Mouse (Mus musculus): ENCODE results near the gene Nup50.
"Not testable (repeated sequence)": the region's sequence is repeated elsewhere in the genome, so short reads cannot be mapped to it uniquely, and the experiment has no call there.

The Nup50 gene

DNA sequence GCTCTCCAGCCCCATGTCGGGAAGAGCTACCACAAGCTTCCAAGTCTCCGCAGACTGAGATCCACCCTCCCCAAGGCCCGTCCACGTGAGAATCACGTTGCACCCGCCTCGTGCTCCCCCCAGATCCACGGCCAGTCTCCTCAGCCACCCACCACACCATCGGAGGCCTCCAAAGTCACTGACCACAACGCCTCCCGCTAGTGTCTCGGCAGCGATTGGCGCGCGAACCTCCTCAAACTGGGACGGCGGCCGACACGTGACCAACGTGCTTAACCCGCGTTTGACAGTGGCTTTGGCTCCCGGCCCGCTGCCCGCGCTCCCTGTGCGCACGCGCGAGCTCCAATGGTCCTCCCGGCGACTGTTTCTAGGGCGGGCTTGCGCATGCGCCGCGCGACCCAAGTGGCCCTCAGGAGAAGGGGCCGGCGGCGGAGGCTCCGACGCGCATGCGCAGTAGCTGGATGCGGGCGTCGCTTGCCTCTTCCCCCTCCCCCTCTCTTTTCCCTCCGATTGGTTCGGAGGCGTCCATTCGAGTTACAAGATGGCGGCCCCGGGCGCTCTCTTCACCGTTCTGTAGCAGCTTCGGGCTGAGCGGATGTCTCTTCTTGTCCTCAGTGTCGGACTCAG is at the start of gene Nup50:
TSS of gene Nup50 (plus strand) at position 528 of the 624 bp plus-strand sequence.
- DNase-seq (ENCODE audit: low read depth, low spot score), result peak; percentile 99

DNA sequence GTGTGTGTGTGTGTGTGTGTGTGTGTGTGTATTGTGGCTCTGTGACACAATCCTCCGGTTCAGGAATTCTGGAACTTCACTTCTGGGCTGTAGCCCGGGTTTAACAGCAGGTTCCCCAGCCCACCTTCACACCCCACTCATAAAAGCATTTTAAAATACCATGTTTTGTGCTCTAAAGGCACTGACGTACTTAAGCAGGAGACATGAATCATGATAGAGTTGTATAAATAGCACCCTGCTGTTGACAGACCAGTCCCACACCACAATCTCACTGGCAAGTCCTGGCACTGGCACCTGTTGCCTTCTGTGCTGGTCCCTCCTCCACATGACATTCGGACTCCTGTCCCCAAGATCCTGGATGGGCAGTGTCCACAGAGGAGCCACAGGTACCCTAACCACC is 49.3 kb upstream of the Nup50 start:
- no peak for DNase-seq (ENCODE audit: low read depth, low spot score)

DNA sequence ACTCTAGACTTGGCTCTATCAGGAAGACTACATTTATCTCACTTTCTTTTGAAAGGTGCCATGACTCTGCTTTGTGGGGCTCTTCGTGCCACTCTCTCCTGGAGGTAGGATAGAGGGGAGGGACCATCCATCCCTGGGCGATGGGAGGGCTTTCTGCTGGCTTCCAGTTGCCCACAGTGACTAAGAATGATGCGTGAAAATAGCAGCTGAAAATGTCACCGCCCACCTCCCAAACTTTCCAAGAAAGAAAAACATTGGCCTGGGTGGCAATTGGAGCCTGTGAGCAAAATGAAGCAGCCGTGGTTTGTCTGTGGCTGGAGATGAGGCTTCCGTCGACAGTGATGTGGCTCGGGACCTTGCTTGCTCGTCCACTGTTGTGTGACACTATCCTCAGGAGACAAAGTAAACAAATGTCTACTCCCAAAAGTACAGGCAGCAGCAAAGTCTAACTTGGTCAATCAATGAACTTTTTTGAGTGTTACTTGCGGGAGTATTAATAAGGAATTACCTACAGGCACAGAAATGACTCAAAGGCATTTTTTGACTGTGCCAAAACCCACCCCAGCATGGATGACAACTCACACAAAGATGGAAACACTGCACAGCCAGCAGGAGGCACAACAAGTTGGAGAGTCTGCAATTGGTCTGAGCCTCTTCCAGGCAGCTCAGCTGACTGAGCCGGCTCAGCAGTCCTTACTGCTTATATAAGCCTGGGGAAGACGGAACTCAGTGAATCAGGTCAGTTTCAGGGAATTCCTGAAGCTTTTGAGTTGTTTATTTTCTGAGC is 46.0 kb upstream of the Nup50 start:
- DNase-seq (ENCODE audit: low read depth, low spot score), result no peak

DNA sequence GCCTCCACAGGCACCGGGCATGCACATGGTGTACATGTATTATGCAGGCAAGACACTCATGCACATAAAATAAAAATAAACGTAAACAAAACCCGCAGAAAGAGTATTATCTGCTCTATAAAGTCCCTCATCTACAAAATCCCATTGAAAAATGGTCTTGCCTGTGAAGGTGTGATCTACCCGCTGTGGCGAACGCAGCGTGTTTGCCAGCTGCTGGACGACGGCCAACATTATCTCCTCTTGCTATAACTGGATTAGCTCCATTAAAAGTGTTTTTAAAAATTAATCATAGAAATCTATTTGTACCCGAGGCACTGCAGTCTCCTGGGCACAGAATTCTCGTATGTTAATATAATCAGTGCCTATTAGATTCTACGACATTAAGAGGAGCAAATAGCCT is 35.1 kb upstream of the Nup50 start:
- DNase-seq (ENCODE audit: low read depth, low spot score), result no peak

DNA sequence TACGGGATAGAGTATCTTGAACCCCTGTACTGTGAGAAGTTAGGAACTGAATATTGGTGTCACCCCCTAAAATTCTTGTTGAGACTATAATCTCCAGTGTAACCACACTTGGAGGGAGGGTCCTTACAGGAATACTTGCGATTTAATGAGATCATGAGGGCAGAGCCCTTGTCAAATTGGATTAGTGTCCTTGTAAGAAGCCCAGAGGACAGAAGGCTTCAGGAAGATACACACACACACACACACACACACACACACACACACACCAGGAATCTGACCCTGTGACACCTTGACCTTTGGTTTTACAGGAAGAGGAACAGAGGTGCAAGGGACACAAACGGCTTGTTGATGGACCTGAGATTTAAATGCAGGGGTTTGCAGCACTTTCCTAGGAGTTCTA is 32.0 kb upstream of the Nup50 start:
- no peak for DNase-seq (ENCODE audit: low read depth, low spot score)

DNA sequence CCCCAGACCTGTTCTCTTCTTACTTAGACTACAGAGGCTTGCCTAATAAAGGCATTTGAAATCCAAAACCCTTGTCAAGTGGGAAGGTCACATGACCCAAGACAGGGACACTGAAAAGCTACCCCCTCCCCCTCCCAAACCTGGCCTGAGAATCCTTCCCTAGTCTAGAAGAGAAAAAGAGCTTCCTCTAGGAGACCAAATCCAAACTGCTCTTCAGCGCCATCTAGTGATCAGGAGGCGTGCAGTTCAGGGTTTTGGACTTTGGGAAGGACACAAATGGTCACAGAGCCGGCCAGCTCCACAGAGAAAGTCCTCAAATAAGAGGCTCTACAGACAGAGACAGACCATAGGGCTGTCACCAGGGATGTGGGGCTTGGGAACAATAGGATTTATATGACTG is 31.6 kb upstream of the Nup50 start:
- DNase-seq (ENCODE audit: low read depth, low spot score), result peak; percentile 89

DNA sequence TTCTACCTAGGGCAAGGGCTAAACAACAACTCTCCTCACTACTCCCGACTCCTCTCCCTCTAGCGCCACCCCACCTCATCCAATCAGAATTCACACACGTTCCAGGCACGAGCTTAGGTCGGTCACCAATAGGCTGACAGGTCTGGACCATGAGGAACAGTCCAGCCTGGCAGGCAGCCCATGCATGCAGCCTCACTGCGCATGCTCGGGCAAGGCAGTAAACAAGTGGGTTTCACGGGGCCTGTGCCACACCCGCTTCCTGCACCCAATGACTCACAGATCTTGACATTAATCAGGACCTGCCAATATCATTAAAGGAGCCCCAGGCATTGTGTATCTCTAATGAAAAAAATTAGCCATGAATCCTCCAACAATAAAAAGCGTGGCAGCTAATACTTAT is 27.0 kb upstream of the Nup50 start:
- not testable (repeated sequence) for DNase-seq (ENCODE audit: low read depth, low spot score)

DNA sequence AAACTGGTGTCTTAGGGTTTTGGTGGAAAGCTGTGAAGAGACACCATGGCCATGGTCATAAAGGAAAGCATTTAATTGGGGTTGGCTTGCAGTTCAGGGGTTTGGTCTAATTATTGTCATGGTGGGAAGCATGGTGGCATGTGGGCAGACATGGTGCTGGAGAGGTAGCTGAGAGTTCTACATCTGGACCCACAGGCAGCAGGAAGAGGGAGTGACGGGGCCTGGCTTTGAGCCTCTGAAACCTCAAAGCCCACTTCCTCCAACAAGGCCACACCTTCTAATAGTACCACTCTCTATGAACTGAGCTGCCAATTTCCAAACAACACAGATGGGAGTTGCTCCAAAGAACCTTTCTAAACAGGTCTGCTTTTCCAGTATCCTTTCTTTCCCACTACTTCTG is 26.5 kb upstream of the Nup50 start:
- no peak for DNase-seq (ENCODE audit: low read depth, low spot score)

DNA sequence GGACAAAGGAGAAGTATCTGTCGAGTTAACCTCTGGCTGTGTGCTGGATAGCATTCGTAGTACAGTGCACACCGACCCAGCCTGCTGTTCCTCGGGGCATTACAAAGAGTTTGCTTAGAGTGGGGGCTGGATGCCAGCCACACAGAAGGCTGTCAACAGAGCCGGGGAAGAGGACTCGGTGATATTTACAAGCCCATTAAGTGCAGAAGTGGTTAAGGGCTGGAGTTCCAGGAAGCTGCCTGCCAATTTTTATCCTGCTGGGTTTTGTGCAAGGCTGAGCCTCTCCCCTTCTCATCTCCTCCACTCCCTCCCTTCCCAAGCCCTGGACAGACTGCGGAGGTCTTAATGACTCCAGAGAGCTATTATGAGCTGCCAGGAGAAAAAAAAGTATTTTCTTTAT is 25.1 kb upstream of the Nup50 start:
- DNase-seq (ENCODE audit: low read depth, low spot score), result no peak

DNA sequence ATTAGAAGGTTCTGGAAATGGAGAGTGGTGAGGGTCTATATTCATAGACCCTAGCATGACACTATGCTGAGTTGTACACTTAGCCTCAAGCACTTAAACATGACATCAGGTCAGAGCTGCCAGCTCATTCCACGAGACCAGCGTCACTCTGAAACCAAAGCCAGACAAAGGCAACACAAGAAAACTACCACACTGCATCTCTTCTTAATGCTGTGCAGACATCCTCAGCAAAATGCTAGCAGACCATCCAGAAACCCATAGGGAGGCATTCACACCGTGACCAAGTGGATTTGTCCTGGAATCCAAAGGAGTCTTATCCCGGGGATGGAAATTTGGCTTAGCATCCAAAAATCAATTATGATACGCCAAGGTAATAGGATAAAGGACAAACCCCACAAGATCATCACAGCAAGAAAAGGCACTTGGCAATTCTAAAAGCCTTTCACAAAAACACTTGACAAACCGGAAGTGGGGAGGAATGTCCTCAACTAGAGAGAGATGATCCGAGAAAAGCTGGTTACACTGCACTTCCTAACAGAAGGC is 19.3 kb upstream of the Nup50 start:
- no peak for DNase-seq (ENCODE audit: low read depth, low spot score)

DNA sequence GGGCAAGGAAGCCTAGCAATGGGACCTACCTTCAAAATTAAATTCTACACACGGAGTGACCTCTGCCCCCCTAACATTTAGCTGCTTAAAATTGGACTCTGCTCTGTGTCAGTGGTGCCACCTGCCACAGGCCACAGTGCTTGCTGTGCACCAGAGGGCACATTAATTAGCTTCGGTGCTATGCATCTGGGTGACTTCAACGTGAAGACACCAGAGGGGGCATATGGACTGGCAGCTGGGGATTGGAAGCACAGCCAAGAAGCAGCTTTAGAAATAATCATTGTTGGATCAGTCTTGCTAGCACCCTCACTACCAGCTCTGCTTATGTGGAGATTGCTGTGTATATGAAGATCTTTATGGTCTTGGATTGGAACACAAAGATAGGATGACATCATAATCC is 10.0 kb upstream of the Nup50 start:
- DNase-seq (ENCODE audit: low read depth, low spot score), result no peak

DNA sequence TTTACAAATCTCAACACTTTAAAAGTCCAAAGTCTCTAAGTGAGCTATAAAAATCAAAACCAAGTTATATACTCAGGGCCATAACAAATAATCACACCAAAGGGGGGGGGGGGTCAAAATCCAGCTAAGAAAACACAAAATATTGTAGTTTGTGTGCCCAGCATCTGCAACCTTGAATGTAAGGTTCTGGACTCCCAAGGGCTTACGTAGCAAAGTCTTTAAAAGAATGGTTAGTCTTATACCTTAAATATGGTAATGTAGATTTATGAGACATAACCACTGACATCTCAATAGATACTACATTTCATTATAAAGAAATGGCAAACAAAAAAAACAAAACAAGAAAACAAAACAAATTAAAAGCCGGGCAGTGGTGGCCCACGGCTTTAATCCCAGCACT is 3.3 kb upstream of the Nup50 start, which contains the start of gene Gm29666:
TSS of gene Gm29666 (minus strand) at position 101 of the 400 bp plus-strand sequence.
- no peak for DNase-seq (ENCODE audit: low read depth, low spot score)

DNA sequence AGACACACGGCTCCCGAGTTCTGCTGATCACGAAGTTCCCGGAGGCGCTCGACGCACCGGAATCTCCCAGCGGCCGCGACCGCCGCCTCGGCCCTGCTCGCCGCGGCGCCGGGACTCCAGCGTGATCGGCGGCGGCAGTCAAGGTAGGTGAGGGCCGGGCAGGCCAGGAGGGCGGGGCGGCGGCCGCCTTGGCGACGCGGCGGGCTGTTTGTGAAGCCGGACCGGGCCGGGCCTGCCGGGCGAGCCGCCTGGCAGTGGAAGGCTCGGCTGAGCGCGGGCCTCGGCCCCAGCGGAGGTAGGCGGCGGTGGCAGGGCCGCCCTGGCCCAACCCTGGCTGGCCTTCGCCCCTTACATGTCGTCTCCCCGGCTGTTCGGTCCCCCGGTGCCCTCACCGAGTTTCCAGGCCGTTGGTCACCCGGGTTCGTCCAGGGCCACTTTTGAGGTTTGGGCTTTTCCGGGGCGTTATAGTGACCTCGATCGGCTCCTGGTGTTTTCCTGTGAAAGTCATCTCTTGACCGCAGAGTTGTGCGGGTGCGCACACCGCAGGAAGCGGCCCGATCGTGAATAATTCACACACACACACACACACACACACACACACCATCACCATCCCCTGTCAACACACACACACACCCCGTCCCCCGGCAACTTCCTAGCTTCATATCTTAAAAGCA is 434 bp downstream of the Nup50 start:
- DNase-seq (ENCODE audit: low read depth, low spot score), result no peak

DNA sequence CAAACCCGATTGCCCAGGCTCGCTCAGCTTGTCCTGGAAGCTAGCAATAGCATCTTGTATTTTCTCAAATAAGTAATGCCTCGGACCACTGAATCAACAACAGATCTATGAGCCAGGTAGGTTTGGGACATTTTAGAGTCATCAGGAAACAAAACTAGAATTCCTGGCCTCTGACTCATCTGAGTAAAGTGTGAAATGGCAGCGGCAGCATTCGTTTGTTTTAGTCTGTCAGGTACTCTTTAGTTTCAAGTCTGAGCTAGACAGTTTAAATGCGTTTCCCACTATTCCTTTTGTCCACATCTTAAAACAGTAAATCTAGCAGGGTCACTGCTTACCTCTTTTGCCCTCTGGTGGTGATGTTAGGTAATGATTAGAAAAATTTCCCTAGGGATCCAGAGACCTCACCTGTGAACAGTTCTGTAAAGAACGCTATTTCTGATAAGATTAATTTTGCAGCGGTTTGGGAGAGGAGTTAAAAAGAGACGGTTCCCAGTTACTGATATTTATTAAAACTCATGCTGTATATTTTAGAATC is 1.6 kb downstream of the Nup50 start:
- DNase-seq (ENCODE audit: low read depth, low spot score), result peak; percentile 67

DNA sequence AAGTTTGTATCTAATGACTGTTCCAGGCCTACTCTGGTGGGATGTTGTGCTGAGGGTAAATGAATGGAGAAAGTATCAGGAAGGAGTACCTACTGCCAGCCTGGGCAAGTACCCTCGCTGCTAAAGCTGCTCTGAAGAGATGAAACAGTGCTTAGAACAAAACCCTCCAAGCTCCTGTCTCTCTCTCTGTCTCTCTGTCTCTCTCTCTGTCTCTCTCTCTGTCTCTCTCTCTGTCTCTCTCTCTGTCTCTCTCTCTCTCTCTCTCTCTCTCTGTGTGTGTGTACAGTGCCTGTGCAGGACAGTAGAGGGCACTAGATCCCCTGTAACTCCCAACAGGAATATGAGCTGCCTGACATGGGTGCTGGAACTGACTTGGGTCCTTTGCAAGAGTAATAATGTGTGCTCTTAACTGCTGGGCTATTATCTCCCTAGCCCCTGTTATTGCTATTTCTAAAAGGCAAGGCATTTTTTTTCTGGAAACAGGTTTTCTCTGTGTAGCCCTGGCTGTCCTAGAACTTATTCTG is 2.3 kb downstream of the Nup50 start:
- peak; percentile 60 for DNase-seq (ENCODE audit: low read depth, low spot score)

DNA sequence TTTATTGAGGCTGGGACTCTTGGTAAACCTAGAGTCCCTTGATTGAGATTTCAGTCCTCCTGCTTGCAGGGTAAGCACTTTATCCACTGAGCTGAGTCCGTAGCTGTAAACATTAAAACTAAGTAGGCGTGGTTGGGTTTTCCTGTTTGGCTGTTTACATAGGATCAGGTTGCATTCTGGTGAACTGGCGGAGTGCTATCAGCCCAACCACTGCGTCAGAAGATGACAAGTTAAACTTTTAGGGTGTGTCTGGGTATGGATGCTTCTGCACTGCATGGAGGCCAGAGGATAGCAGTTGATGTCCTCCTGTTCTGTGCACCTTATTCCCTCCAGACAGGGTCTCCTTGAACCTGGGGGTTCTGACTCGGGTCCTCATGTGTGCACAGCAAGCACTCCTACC is 9.1 kb downstream of the Nup50 start:
- no peak for DNase-seq (ENCODE audit: low read depth, low spot score)

DNA sequence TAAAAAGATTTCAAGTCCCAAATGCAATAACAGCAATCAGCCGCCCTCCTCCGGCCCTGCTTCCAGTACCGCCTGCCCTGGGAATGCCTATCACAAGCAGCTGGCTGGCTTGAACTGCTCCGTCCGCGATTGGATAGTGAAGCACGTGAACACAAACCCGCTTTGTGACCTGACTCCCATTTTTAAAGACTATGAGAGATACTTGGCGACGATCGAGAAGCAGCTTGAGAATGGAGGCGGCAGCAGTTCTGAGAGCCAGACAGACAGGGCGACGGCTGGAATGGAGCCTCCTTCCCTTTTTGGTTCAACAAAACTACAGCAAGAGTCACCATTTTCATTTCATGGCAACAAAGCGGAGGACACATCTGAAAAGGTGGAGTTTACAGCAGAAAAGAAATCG is 11.7 kb downstream of the Nup50 start:
- DNase-seq (ENCODE audit: low read depth, low spot score), result no peak

DNA sequence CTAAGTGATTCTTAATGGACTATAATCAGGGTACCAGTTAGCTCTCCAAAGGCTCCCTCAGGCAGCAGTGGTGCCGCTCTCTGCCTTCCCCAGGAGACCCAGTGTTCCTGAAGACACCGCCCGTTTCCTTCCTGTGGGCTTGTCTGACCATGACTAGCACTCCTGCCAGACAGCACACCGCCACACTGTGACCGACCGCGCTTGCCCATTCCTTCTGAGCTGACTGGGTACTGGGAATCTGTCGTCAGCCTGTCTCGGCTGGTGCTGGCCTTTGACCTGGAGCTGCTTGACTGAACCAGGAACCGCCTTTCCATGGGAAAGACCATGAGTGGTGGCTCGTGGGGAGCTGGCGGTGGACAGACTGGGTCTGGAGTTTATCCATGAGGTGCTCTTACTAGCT is 16.9 kb downstream of the Nup50 start:
- no peak for DNase-seq (ENCODE audit: low read depth, low spot score)

DNA sequence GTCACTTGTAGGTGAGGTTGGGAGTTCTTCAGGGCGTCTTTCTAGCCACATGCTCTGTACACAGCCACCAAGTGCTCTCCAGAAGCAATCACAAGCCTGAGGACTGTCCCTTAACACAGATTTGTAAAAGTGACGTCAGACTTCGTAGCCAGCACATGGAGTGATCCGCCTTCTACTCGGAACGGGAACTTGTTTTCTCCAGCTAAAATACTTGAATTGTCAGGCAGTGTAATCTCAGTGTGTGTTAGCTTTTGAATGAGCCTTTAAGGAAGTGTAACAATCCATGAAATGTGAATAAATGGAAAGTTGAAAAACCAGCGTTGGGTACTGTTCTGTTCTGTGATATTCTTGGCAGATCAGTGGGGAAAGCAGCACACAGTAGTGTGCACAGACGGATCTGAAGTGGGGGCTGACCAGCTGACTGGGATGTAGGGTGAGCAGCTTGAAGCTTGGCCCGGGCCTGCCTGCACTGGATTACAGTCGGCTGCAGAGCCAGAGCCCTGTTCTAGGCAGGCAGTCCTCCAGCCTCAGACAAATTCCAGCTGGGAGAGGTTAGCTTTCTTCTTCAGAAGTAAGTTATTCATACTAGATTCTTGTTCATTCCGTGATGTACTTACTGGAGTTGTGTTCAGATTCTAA is 19.6 kb downstream of the Nup50 start:
- DNase-seq (ENCODE audit: low read depth, low spot score), result no peak

DNA sequence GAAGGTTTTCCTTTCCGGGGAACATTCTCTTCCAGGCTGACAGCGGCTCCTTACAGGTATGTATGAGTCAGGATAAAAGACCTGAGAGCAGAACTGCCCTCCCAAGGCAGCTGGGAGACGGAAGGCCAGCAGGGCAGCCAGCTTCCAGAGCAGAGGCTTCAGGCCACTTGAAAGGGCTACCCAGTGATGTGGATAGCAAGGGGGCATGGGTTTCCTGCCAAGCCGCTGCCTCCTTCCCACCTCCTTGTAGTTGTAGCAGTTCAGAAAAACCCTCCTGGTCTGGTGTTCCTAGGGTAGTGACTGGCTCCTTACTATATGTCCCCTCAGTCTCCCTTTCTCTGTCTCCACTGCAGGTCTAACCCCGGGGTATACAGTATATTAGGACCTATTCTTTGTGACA is 21.1 kb downstream of the Nup50 start:
- DNase-seq (ENCODE audit: low read depth, low spot score), result no peak

DNA sequence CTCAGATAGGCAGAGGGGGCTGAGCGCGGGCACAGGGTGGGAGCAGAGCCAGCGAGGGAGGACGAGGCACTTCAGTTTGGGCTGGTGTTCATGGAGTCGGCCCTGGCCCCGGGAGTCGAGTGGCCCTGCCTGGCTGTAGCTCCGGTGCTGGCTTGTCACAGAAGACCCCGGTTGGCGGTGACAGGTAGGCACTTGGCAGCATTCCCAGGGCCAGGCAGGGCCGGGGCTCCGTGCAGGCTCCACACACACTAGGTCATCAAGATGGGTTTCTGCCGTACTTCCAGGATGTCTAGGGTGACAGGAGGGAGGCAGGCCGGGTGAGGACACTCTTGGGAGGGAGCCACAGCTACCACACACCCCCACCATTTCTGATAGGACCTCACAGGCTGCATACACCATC is 25.8 kb downstream of the Nup50 start:
- DNase-seq (ENCODE audit: low read depth, low spot score), result no peak

DNA sequence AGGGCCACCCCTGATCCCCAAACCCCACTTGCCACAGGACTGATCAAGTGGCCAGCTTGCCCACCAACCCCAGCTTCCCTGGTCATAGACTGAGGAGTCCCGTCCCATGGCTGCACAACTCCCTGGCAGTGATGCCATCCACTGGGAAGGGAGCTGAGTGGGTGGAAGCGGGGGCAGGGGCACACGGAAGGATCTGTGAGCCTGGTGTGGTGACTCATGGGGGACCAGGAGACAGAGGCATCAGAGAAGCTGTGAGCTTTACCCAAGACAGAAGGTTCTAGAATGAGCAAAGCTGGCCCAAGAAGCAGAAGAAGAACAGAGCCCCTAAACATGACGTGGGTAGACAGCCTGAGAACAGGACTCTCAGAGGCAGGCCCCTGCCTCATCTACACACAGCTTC is 26.8 kb downstream of the Nup50 start:
- DNase-seq (ENCODE audit: low read depth, low spot score), result no peak
